Mouse (Mus musculus) spleen, adult 2 months (tissue): Measurements from ENCODE around the gene Kdm8.

Source experiments
- CTCF ChIP-seq: fragments of 200-500 bp; IDR thresholded peaks from 2 replicates; pipeline ENCODE4 v1.5.1; 2011; ENCODE audit warnings: mild to moderate bottlenecking, inconsistent platforms; ENCODE audit not compliant: insufficient read depth, insufficient read length, insufficient replicate concordance; ENCODE audit errors: extremely low read depth
- POLR2A ChIP-seq: fragments of 200-500 bp; IDR thresholded peaks from 2 replicates; pipeline ENCODE4 v1.6.1; 2011; ENCODE audit warnings: low read depth, low read length, inconsistent platforms

DNA sequence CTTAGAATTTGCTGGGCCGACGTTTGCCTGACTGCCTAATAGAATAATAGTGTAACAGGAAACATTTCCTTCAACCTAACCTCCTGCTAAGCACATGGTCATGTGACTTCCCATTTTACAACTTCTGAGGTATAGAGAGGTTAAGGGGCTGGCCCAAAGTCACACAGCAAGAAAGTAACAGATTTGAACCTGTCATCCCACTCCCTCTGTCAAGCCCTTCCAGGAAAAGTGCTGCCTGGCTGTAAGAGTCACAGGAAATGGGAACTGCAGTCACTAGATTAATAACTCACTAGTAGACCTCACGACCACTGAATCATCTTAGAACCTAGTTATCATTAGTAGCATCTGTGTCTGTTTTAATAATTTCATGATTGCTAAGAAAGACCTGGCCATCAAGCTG is 21.4 kb upstream of the Kdm8 start:
- TF ChIP-seq POLR2A: no peak
- TF ChIP-seq CTCF: no peak
